In genomic region chr7:144861769-144862070, GRCm38 (mm10) we compare ENCODE assay signal across 10 mouse cellular contexts. TPM values are rescaled to one million over a fixed set of nuclear protein-coding genes. Genes with fewer than 3 reads are reported as not detected.
DNase-seq lines count a peak whose midpoint lies in the region; ATAC-seq and TF ChIP-seq lines count a peak whose summit lies in the region.
"Had no signal": no experiment of that assay in that cellular context is flagged by ENCODE, and none has a peak within 500 bp of the region (broad histone marks: within the 10 kb centered on the region; RNA-seq: fewer than 3 reads in every experiment).

No protein-coding gene starts in this region.

- H3K4me1 ChIP-seq in heart, embryonic 10.5 days, result peaks cover 14% of the 10 kb centered on the region
- H3K4me1 ChIP-seq in heart, adult 2 months (ENCODE audit: control insufficient read depth, insufficient read depth, low read length), result no peaks in the 10 kb centered on the region
- peaks cover 2% of the 10 kb centered on the region; the same call in 1 of the 2 replicates for H3K4me1 ChIP-seq in testis, adult 2 months (ENCODE audit: control insufficient read depth, insufficient read depth, low read length)
- peaks cover 13% of the 10 kb centered on the region for H3K4me1 ChIP-seq in limb, embryonic 15.5 days

- no peak for ATAC-seq in limb, embryonic 15.5 days (ENCODE audit: insufficient number of reproducible peaks, low FRiP score, low TSS enrichment, low read depth)

- TF ChIP-seq POLR2A in heart, adult 2 months (IDR thresholded peaks at IDR 0.05; ENCODE audit: insufficient read depth, low read depth, low read length), result no peak
- TF ChIP-seq POLR2A in testis, adult 2 months (IDR thresholded peaks at IDR 0.05; ENCODE audit: control insufficient read depth, low read depth, low read length), result no peak

- DNase-seq in heart, embryonic 10.5 days (ENCODE audit: low spot score), result no peak
- no peak for DNase-seq in heart, adult 2 months
- no peak for DNase-seq in testis, postnatal 14 days (ENCODE audit: low spot score)
- no peak for DNase-seq in B cell, adult 2 months
- no peak for DNase-seq in urinary bladder, postnatal 10 days (ENCODE audit: low spot score)
- DNase-seq in left cerebral cortex, adult 18-20 months (ENCODE audit: low spot score in 2 of 2), result no peak

- TF ChIP-seq EP300 in heart, adult 2 months (IDR thresholded peaks at IDR 0.05; ENCODE audit: insufficient read depth, low read depth, low read length), result no peak

- no peaks in the 10 kb centered on the region for H3K9me3 ChIP-seq in heart, embryonic 10.5 days
- no peaks in the 10 kb centered on the region for H3K9me3 ChIP-seq in limb, embryonic 15.5 days

- H3K27me3 ChIP-seq in heart, embryonic 10.5 days (ENCODE audit: insufficient read depth, poor library complexity, severe bottlenecking), result peaks cover 98% of the 10 kb centered on the region
- peaks cover 18% of the 10 kb centered on the region for H3K27me3 ChIP-seq in heart, adult 2 months (ENCODE audit: control insufficient read depth, insufficient read depth, low read length)
- H3K27me3 ChIP-seq in testis, adult 2 months (ENCODE audit: control insufficient read depth, insufficient read depth, low read length), result no peaks in the 10 kb centered on the region
- peaks cover 83% of the 10 kb centered on the region for H3K27me3 ChIP-seq in limb, embryonic 15.5 days

- H3K27ac ChIP-seq in heart, embryonic 10.5 days, result no peak overlapping the region
- H3K27ac ChIP-seq in heart, adult 2 months, result no peak overlapping the region
- no peak overlapping the region for H3K27ac ChIP-seq in testis, adult 2 months (ENCODE audit: control insufficient read depth, insufficient read depth, low read depth, low read length)
- H3K27ac ChIP-seq in limb, embryonic 15.5 days, result no peak overlapping the region

- no peak overlapping the region for H3K9ac ChIP-seq in heart, adult 2 months (ENCODE audit: low read depth, low read length)
- H3K9ac ChIP-seq in limb, embryonic 15.5 days, result no peak overlapping the region

- peak overlapping the region; percentile 50 for H3K4me3 ChIP-seq in heart, embryonic 10.5 days
- H3K4me3 ChIP-seq in heart, adult 2 months, result no peak overlapping the region
- H3K4me3 ChIP-seq in testis, adult 2 months (ENCODE audit: control insufficient read depth, low read depth, low read length), result peak overlapping the region; percentile 12; the same call in 1 of the 2 replicates
- peak overlapping the region; percentile 27 for H3K4me3 ChIP-seq in limb, embryonic 15.5 days
- H3K4me3 ChIP-seq: myocyte had no signal

- no peak for TF ChIP-seq CTCF in heart, adult 2 months (IDR thresholded peaks at IDR 0.05)
- no peak for TF ChIP-seq CTCF in testis, adult 2 months (IDR thresholded peaks at IDR 0.05; ENCODE audit: control insufficient read depth, insufficient read depth, insufficient replicate concordance, low read depth, low read length)

- no peaks in the 10 kb centered on the region for H3K36me3 ChIP-seq in heart, embryonic 10.5 days
- H3K36me3 ChIP-seq in heart, adult 2 months (ENCODE audit: control insufficient read depth, insufficient read depth, low read length), result no peaks in the 10 kb centered on the region
- no peaks in the 10 kb centered on the region for H3K36me3 ChIP-seq in testis, adult 2 months (ENCODE audit: control insufficient read depth, insufficient read depth, low read length)
- no peaks in the 10 kb centered on the region for H3K36me3 ChIP-seq in limb, embryonic 15.5 days

- H3K4me2 ChIP-seq in limb, embryonic 15.5 days, result peak overlapping the region; percentile 36

- under 1% methylated on average over 28 of the region's 28 CpGs for WGBS in heart, embryonic 10.5 days
- WGBS in heart, adult 2 months, result 1% methylated on average over 28 of the region's 28 CpGs
- WGBS in limb, embryonic 15.5 days, result under 1% methylated on average over 26 of the region's 28 CpGs

- intact Hi-C loops in heart, adult 2 months (cut with DNase I), result no loop called here

- no peaks in the 10 kb centered on the region for H3K79me2 ChIP-seq in heart, adult 2 months (replicated peaks; ENCODE audit: control insufficient read depth, insufficient read depth, low read length)

RNA-seq across cellular contexts. Expression of gene Fgf4, which starts 14.6 kb away (rescaled TPM):
- polyA plus RNA-seq in heart, embryonic 10.5 days (2016; fragmentation: Nextera tagmentation; extraction: Ambion mirVana), result 0.34 TPM in 1 of 2 replicates, not detected in the other
- not detected for total RNA-seq in heart, adult 2 months (2021)
- polyA plus RNA-seq in heart, adult 2 months (2012; rRNA removed), result not detected in 2 replicates
- polyA plus RNA-seq in testis, adult 2 months (2012; rRNA removed), result not detected in 2 replicates
- 0.38 and 0.61 TPM in 2 replicates for polyA plus RNA-seq in limb, embryonic 15.5 days (2015; fragmentation: Nextera tagmentation; extraction: Ambion mirVana)
- not detected for total RNA-seq in left cerebral cortex, adult 18-20 months (2021)
- total RNA-seq: layer of hippocampus, adult 8-10 months had no signal
- polyA plus RNA-seq: myocyte had no signal

RNA-seq across cellular contexts. Expression of gene Fgf3, which starts 23.8 kb away (rescaled TPM):
- polyA plus RNA-seq in heart, embryonic 10.5 days (2016; fragmentation: Nextera tagmentation; extraction: Ambion mirVana), result 0.07 and 0.88 TPM in 2 replicates
- not detected for total RNA-seq in heart, adult 2 months (2021)
- polyA plus RNA-seq in heart, adult 2 months (2012; rRNA removed), result not detected in 2 replicates
- polyA plus RNA-seq in testis, adult 2 months (2012; rRNA removed), result 0.10 TPM in 1 of 2 replicates, not detected in the other
- 0.06 and 0.12 TPM in 2 replicates for polyA plus RNA-seq in limb, embryonic 15.5 days (2015; fragmentation: Nextera tagmentation; extraction: Ambion mirVana)
- 1 to 10 TPM in 1 of 2 experiments, under 1 TPM in 1; 0.61 to 1.1 TPM for total RNA-seq in left cerebral cortex, adult 18-20 months (2021)
- polyA plus RNA-seq: myocyte had no signal

RNA-seq across cellular contexts. Expression of gene Fgf15, which starts 34.6 kb away (rescaled TPM):
- 0.41 and 1.5 TPM in 2 replicates for polyA plus RNA-seq in heart, embryonic 10.5 days (2016; fragmentation: Nextera tagmentation; extraction: Ambion mirVana)
- total RNA-seq in heart, adult 2 months (2021), result not detected
- not detected in 2 replicates for polyA plus RNA-seq in heart, adult 2 months (2012; rRNA removed)
- polyA plus RNA-seq in testis, adult 2 months (2012; rRNA removed), result not detected in 2 replicates
- polyA plus RNA-seq in limb, embryonic 15.5 days (2015; fragmentation: Nextera tagmentation; extraction: Ambion mirVana), result not detected in 2 replicates
- not detected for total RNA-seq in left cerebral cortex, adult 18-20 months (2021)
- total RNA-seq: layer of hippocampus, adult 8-10 months had no signal
- polyA plus RNA-seq: myocyte had no signal

RNA-seq across cellular contexts. Expression of gene LTO1, which starts 53.2 kb away (rescaled TPM):
- polyA plus RNA-seq in heart, embryonic 10.5 days (2016; fragmentation: Nextera tagmentation; extraction: Ambion mirVana), result 23.3 and 26.0 TPM in 2 replicates
- 10 to 100 TPM; 12.5 to 13.1 TPM for total RNA-seq in heart, adult 2 months (2021)
- 12.1 and 15.7 TPM in 2 replicates for polyA plus RNA-seq in heart, adult 2 months (2012; rRNA removed)
- polyA plus RNA-seq in testis, adult 2 months (2012; rRNA removed), result 26.2 and 32.7 TPM in 2 replicates
- polyA plus RNA-seq in limb, embryonic 15.5 days (2015; fragmentation: Nextera tagmentation; extraction: Ambion mirVana), result 27.9 and 28.1 TPM in 2 replicates
- 10 to 100 TPM; 27.0 to 27.2 TPM for total RNA-seq in left cerebral cortex, adult 18-20 months (2021)
